Comparison of ENCODE assay signal across 8 mouse cellular contexts in genomic region chr13:63278141-63278631, GRCm38 (mm10).
A peak's percentile ranks its signal among the peaks of the same experiment; 100 is the strongest.
DNase-seq lines count a peak whose midpoint lies in the region; ATAC-seq and TF ChIP-seq lines count a peak whose summit lies in the region.

No protein-coding gene starts in this region.

- H3K4me3 ChIP-seq in testis, adult 2 months (ENCODE audit: control insufficient read depth, low read depth, low read length), result no peak overlapping the region
- H3K4me3 ChIP-seq in limb, embryonic 10.5 days, result peak overlapping the region; percentile 34; the same call in 1 of the 2 replicates
- peak overlapping the region; percentile 24 for H3K4me3 ChIP-seq in stomach, embryonic 16.5 days (replicated peaks; ENCODE audit: low read length)

- H3K36me3 ChIP-seq in testis, adult 2 months (ENCODE audit: control insufficient read depth, insufficient read depth, low read length), result no peaks in the 10 kb centered on the region
- H3K36me3 ChIP-seq in limb, embryonic 10.5 days, result peaks cover 14% of the 10 kb centered on the region
- peaks cover 5% of the 10 kb centered on the region; the same call in 1 of the 2 replicates for H3K36me3 ChIP-seq in stomach, embryonic 16.5 days (ENCODE audit: control insufficient read depth, insufficient read depth, low read length)

- 40% methylated on average over 5 of the region's 5 CpGs for WGBS in limb, embryonic 10.5 days
- 22% methylated on average over 5 of the region's 5 CpGs for WGBS in stomach, embryonic 16.5 days

- no peak for TF ChIP-seq POLR2A in testis, adult 2 months (IDR thresholded peaks at IDR 0.05; ENCODE audit: control insufficient read depth, low read depth, low read length)

- TF ChIP-seq CTCF in testis, adult 2 months (IDR thresholded peaks at IDR 0.05; ENCODE audit: control insufficient read depth, insufficient read depth, insufficient replicate concordance, low read depth, low read length), result no peak

- peak overlapping the region; percentile 57 for H3K9ac ChIP-seq in stomach, embryonic 16.5 days (ENCODE audit: low read length)

- no peaks in the 10 kb centered on the region for H3K9me3 ChIP-seq in limb, embryonic 10.5 days (replicated peaks)
- no peaks in the 10 kb centered on the region for H3K9me3 ChIP-seq in stomach, embryonic 16.5 days (replicated peaks; ENCODE audit: control insufficient read depth, low read length)

- no peaks in the 10 kb centered on the region for H3K27me3 ChIP-seq in testis, adult 2 months (ENCODE audit: control insufficient read depth, insufficient read depth, low read length)
- no peaks in the 10 kb centered on the region for H3K27me3 ChIP-seq in limb, embryonic 10.5 days (ENCODE audit: low read depth, poor library complexity, severe bottlenecking)
- H3K27me3 ChIP-seq in stomach, embryonic 16.5 days (ENCODE audit: control insufficient read depth, insufficient read depth, low read length), result no peaks in the 10 kb centered on the region

- intact Hi-C loops in heart, postnatal 10 days (cut with DNase I), result no loop called here

- peak overlapping the region; percentile 61 for H3K27ac ChIP-seq in testis, adult 2 months (ENCODE audit: control insufficient read depth, insufficient read depth, low read depth, low read length)
- H3K27ac ChIP-seq in limb, embryonic 10.5 days, result peak overlapping the region; percentile 86
- peak overlapping the region; percentile 70 for H3K27ac ChIP-seq in stomach, embryonic 16.5 days (ENCODE audit: low read length)

- DNase-seq in testis, postnatal 10 days (ENCODE audit: low spot score), result no peak
- DNase-seq in heart, postnatal 10 days, result peak; percentile 55 to 56
- DNase-seq in limb, embryonic 10.5 days (ENCODE audit: low spot score), result no peak
- DNase-seq in gastrocnemius, adult 18-20 months (ENCODE audit: low spot score), result no peak

- peak overlapping the region; percentile 41 for H3K4me2 ChIP-seq in stomach, embryonic 16.5 days (ENCODE audit: low read depth, low read length)

- no peak for ATAC-seq in stomach, embryonic 16.5 days (ENCODE audit: insufficient read depth, low FRiP score)
- no peak for ATAC-seq in CD4-positive, CD25-positive, alpha-beta regulatory T cell, adult 4 months
- no peak for ATAC-seq in frontal cortex, adult (ENCODE audit: low TSS enrichment)

- peaks cover 3% of the 10 kb centered on the region for H3K4me1 ChIP-seq in testis, adult 2 months (ENCODE audit: control insufficient read depth, insufficient read depth, low read length)
- H3K4me1 ChIP-seq in limb, embryonic 10.5 days, result peaks cover 91% of the 10 kb centered on the region
- peaks cover 55% of the 10 kb centered on the region for H3K4me1 ChIP-seq in stomach, embryonic 16.5 days (ENCODE audit: control insufficient read depth, insufficient read depth, low read length)

Comparison
In these comparisons a context has a peak if more than half of its experiments do, and no peak if none do; other contexts are left out.
1. DNase-seq: peak in heart, postnatal 10 days (2 of 2); none in testis, postnatal 10 days (single experiment), limb, embryonic 10.5 days (single experiment) and gastrocnemius, adult 18-20 months (single experiment).
2. Peak in every context shown above with its lines, with median percentiles within 50 percentile points of each other: H3K27ac ChIP-seq.